Mouse (Mus musculus): ENCODE results near the gene Rps28. TPM values are rescaled to one million over a fixed set of nuclear protein-coding genes. Genes with fewer than 3 reads are reported as not detected.

Gene Rps28
- total RNA-seq, 1 experiment from 2014 or later: 1,448 TPM

DNA sequence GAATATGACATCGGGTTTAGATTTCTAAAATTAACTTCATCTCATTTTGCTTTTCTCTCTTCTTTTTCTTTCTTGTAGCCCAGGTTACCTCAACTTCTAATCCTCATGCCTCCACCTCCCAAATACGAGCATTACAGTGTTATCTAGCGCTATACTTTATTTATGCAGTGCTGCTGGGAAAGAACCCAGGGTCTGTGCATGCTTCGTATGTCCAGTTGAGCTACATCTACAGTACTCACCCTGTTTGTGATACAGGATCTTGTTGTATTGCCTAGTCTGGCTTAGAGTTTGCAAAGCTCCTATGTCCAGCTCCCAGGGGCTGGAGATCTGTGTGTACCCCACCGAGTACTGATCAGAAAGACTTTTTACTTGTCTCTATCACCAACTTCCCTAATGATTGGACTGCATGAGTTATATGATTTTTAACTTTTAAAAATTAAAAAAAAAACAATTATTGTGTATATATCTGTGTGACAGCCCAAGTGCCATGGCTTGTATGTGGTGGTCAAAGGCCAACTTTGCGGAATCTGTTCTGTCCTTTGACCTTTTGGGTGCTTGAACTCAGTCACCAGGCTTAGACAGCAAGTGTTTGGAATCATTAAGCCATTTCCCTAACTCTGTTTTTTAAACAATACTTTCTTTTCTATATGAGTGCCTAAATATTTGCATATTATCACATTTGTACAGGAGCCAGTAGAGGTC, 50.3 kb downstream of the Rps28 start:
- no peak for DNase-seq

DNA sequence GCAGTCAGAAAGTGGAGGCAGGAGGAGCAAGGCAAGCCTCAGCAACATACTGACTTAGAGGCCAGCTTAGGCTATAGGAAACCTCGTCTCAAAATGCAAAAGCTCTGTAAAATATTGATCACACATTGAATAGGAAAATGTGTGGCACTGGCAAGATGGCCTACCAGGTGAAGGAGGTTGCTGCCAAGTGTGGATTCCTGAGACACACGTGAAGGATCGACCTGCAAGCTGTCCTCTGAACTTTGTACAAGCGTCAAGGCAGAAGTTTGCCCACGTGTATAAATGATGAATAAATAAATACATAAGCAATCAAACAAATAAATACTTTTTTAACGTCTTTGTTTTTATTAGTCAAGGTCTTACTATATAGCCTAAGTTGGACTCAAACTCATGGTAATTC, 50.9 kb downstream of the Rps28 start:
- no peak for DNase-seq

- DNase-seq: no peak
Observed at GRCm38 (mm10) chr17:33771617-33772016, 52.7 kb downstream of the Rps28 start.

Other genes starting within 250 kb of the Rps28 start
- 41.1 and 49.7 TPM in 2 replicates for gene Zfp414, start 195.5 kb downstream of the Rps28 start, total RNA-seq (2021)
- gene Pram1, start 186.5 kb downstream of the Rps28 start, total RNA-seq (2021): 0.67 and 0.97 TPM in 2 replicates
- 202 and 208 TPM in 2 replicates for gene Hnrnpm, start 137.7 kb downstream of the Rps28 start, total RNA-seq (2021)
- gene March2, start 105.9 kb downstream of the Rps28 start, total RNA-seq (2021): 113 and 117 TPM in 2 replicates
- gene Rab11b, start 64.0 kb downstream of the Rps28 start, total RNA-seq (2021): 236 and 280 TPM in 2 replicates
- 50.0 and 57.7 TPM in 2 replicates for gene Angptl4, start 42.7 kb downstream of the Rps28 start, total RNA-seq (2021)
- gene Kank3, start 14.0 kb downstream of the Rps28 start, total RNA-seq (2021): 82.9 and 109 TPM in 2 replicates
- gene Ndufa7, start within 50 bp of the Rps28 start, total RNA-seq (2021): 475 and 496 TPM in 2 replicates
- 27.0 and 40.5 TPM in 2 replicates for gene Cd320, start 18.5 kb upstream of the Rps28 start, total RNA-seq (2021)
- gene Gm7029, start 49.3 kb upstream of the Rps28 start, total RNA-seq (2021): not detected in 2 replicates
- 7.0 and 11.3 TPM in 2 replicates for gene Kifc1, start 66.1 kb upstream of the Rps28 start, total RNA-seq (2021)
- gene Platr17, start 80.6 kb upstream of the Rps28 start, total RNA-seq (2021): not detected in 2 replicates
- 35.2 and 36.4 TPM in 2 replicates for gene Daxx, start 84.9 kb upstream of the Rps28 start, total RNA-seq (2021)
- gene Tapbp, start 91.3 kb upstream of the Rps28 start, total RNA-seq (2021): 101 and 166 TPM in 2 replicates
- gene Zbtb22, start 91.3 kb upstream of the Rps28 start, total RNA-seq (2021): 27.4 and 38.8 TPM in 2 replicates
- gene Rgl2, start 105.0 kb upstream of the Rps28 start, total RNA-seq (2021): 68.9 and 72.7 TPM in 2 replicates
- 101 and 102 TPM in 2 replicates for gene Pfdn6, start 115.8 kb upstream of the Rps28 start, total RNA-seq (2021)
- gene Wdr46, start 116.1 kb upstream of the Rps28 start, total RNA-seq (2021): 38.7 and 40.4 TPM in 2 replicates
- gene B3galt4, start 126.9 kb upstream of the Rps28 start, total RNA-seq (2021): 8.5 and 8.9 TPM in 2 replicates
- gene Vps52, start 131.2 kb upstream of the Rps28 start, total RNA-seq (2021): 57.4 and 70.0 TPM in 2 replicates
- 630 and 736 TPM in 2 replicates for gene Rps18, start 131.4 kb upstream of the Rps28 start, total RNA-seq (2021)
- 321 and 327 TPM in 2 replicates for gene H2-K1, start 175.8 kb upstream of the Rps28 start, total RNA-seq (2021)
- gene Ring1, start 200.1 kb upstream of the Rps28 start, total RNA-seq (2021): 50.8 and 66.2 TPM in 2 replicates
- 239 TPM in 2 replicates for gene H2-Ke6, start 203.5 kb upstream of the Rps28 start, total RNA-seq (2021)
- 149 and 162 TPM in 2 replicates for gene Slc39a7, start 207.1 kb upstream of the Rps28 start, total RNA-seq (2021)
- 66.8 and 71.0 TPM in 2 replicates for gene Rxrb, start 207.2 kb upstream of the Rps28 start, total RNA-seq (2021)
- gene Col11a2, start 214.9 kb upstream of the Rps28 start, total RNA-seq (2021): 0.91 and 3.0 TPM in 2 replicates